Mouse (Mus musculus): Measurements from ENCODE around the gene Ddx19b. TPM values are rescaled to one million over a fixed set of nuclear protein-coding genes. Genes with fewer than 3 reads are reported as not detected.

Ddx19b gene
- 10 to 100 TPM; 18.1 to 20.5 TPM for total RNA-seq (2023)

GRCm38 (mm10) chr8:111031572-111031971 lies at the start of gene Ddx19b:
Gene Ddx19b, minus strand, starts transcription at chr8:111031751.

GRCm38 (mm10) chr8:111056158-111056663 lies 24.7 kb upstream of the Ddx19b start, which contains the start of gene Exosc6:
Gene Exosc6, plus strand, starts transcription at chr8:111056339.

GRCm38 (mm10) chr8:111032916-111033315 lies 1.4 kb upstream of the Ddx19b start, which contains the start of gene Aars:
Gene Aars, plus strand, starts transcription at chr8:111033144.

GRCm38 (mm10) chr8:110997547-110998531 lies 33.7 kb downstream of the Ddx19b start, which contains the start of gene Ddx19a:
Gene Ddx19a, minus strand, starts transcription at chr8:110997800.

Other genes with a start within 250 kb of the Ddx19b start
- gene Il34, start 225.8 kb downstream of the Ddx19b start, total RNA-seq (2023): not detected
- 10 to 100 TPM; 64.7 to 78.0 TPM for gene Cog4, start 185.2 kb downstream of the Ddx19b start, total RNA-seq (2023)
- gene Sf3b3, start 185.0 kb downstream of the Ddx19b start, total RNA-seq (2023): 100 to 1,000 TPM; 173 to 186 TPM
- 10 to 100 TPM; 15.6 to 22.1 TPM for gene Fuk, start 129.3 kb downstream of the Ddx19b start, total RNA-seq (2023)
- gene St3gal2, start 111.8 kb downstream of the Ddx19b start, total RNA-seq (2023): 10 to 100 TPM; 27.4 to 30.4 TPM
- gene Ddx19a, start 34.0 kb downstream of the Ddx19b start, total RNA-seq (2023): 10 to 100 TPM; 69.4 to 71.6 TPM
- 10 to 100 TPM; 43.0 to 45.0 TPM for gene Aars, start 1.4 kb upstream of the Ddx19b start, total RNA-seq (2023)
- gene Exosc6, start 24.6 kb upstream of the Ddx19b start, total RNA-seq (2023): 10 to 100 TPM in 1 of 2 experiments, 1 to 10 TPM in 1; 8.7 to 11.4 TPM
- gene Clec18a, start 60.7 kb upstream of the Ddx19b start, total RNA-seq (2023): not detected
- 10 to 100 TPM; 26.8 to 27.1 TPM for gene Pdpr, start 62.9 kb upstream of the Ddx19b start, total RNA-seq (2023)
- 10 to 100 TPM; 78.1 to 84.4 TPM for gene Glg1, start 227.5 kb upstream of the Ddx19b start, total RNA-seq (2023)

Data from B cell, adult 67 days (primary cell).